Mouse (Mus musculus) megakaryocyte, embryonic 14.5 days (primary cell): Measurements from ENCODE around the gene Wdfy1. TPM values are rescaled to one million over a fixed set of nuclear protein-coding genes. Genes with fewer than 3 reads are reported as not detected.

ENCODE experiments used
- H3K27me3 ChIP-seq: replicated peaks from 2 replicates; pipeline ENCODE3; 2012; ENCODE audit warnings: inconsistent platforms
- H3K36me3 ChIP-seq: replicated peaks from 2 replicates; pipeline ENCODE3; 2012; ENCODE audit warnings: low read length, inconsistent platforms, mixed read lengths
- H3K4me1 ChIP-seq: 2 replicates; pipeline ENCODE4 v1.6.1; 2012; ENCODE audit warnings: inconsistent platforms
- H3K4me3 ChIP-seq: replicated peaks from 2 replicates; pipeline ENCODE3; 2012; ENCODE audit warnings: moderate library complexity, mild to moderate bottlenecking, inconsistent platforms
- H3K9me3 ChIP-seq: 2 replicates; pipeline ENCODE4 v1.6.1; 2012; ENCODE audit warnings: inconsistent platforms
- FLI1 ChIP-seq: IDR thresholded peaks from 2 replicates; pipeline ENCODE4 v1.6.1; 2012; ENCODE audit warnings: low read length, inconsistent platforms, mixed read lengths
- GATA1 ChIP-seq: IDR thresholded peaks from 3 replicates; pipeline ENCODE4 v1.6.1; 2012; ENCODE audit warnings: mixed read lengths, low read length, inconsistent platforms, borderline replicate concordance
- polyA plus RNA-seq: library from polyadenylated mRNA; stranded (reverse); fragments of >175 nt; gene quantifications from 2 replicates; pipeline ENCODE4 v1.2.3, GENCODE M21; 2012; ENCODE audit warnings: low replicate concordance; ENCODE audit not compliant: insufficient read depth

The Wdfy1 gene
- polyA plus RNA-seq, 1 experiment, result 98.6 TPM

GRCm38 (mm10) chr1:79671196-79671542 lies 104.8 kb downstream of the Wdfy1 start:
- Histone ChIP-seq H3K27me3 (peaks cover 7% of the 10 kb centered on the region), H3K9me3 (no peaks in the 10 kb centered on the region), H3K4me1 (peaks cover 39% of the 10 kb centered on the region), H3K4me3 (peak overlapping the region; percentile 98), H3K36me3 (no peaks in the 10 kb centered on the region)
- TF ChIP-seq FLI1 (no peak), GATA1 (no peak)

- no peak overlapping the region for H3K4me3 ChIP-seq
- peaks cover 39% of the 10 kb centered on the region for H3K4me1 ChIP-seq
- no peaks in the 10 kb centered on the region for H3K9me3 ChIP-seq
- H3K27me3 ChIP-seq, result peaks cover 7% of the 10 kb centered on the region
- no peaks in the 10 kb centered on the region for H3K36me3 ChIP-seq
- TF ChIP-seq GATA1 (no peak), FLI1 (no peak)
These were observed 106.4 kb downstream of the Wdfy1 start for GRCm38 (mm10) chr1:79669419-79669974.

GRCm38 (mm10) chr1:79664911-79665310 lies 111.0 kb downstream of the Wdfy1 start:
- Histone ChIP-seq H3K9me3 (peaks cover 12% of the 10 kb centered on the region; the same call in 1 of the 2 replicates), H3K4me1 (peaks cover 5% of the 10 kb centered on the region), H3K4me3 (no peak overlapping the region), H3K27me3 (no peaks in the 10 kb centered on the region), H3K36me3 (peaks cover 7% of the 10 kb centered on the region)
- TF ChIP-seq GATA1, result no peak
- no peak for TF ChIP-seq FLI1

- Histone ChIP-seq H3K36me3 (peaks cover 7% of the 10 kb centered on the region), H3K9me3 (peaks cover 12% of the 10 kb centered on the region; the same call in 1 of the 2 replicates), H3K4me3 (no peak overlapping the region), H3K4me1 (no peaks in the 10 kb centered on the region; the same call in 1 of the 2 replicates), H3K27me3 (no peaks in the 10 kb centered on the region)
- TF ChIP-seq GATA1, result no peak
- no peak for TF ChIP-seq FLI1
These were observed 116.3 kb downstream of the Wdfy1 start for GRCm38 (mm10) chr1:79659598-79659997.

- Histone ChIP-seq H3K9me3 (0 out of 2 replicates have a peak, but pooled peaks cover 3% of the 10 kb centered on the region), H3K36me3 (no peaks in the 10 kb centered on the region), H3K27me3 (no peaks in the 10 kb centered on the region), H3K4me1 (no peaks in the 10 kb centered on the region), H3K4me3 (no peak overlapping the region)
- no peak for TF ChIP-seq FLI1
- no peak for TF ChIP-seq GATA1
These were observed 118.5 kb downstream of the Wdfy1 start for GRCm38 (mm10) chr1:79657411-79657810.

GRCm38 (mm10) chr1:79655819-79656555 lies 120.0 kb downstream of the Wdfy1 start:
- Histone ChIP-seq H3K4me1 (0 out of 2 replicates have a peak, but pooled peaks cover 3% of the 10 kb centered on the region), H3K36me3 (no peaks in the 10 kb centered on the region), H3K4me3 (no peak overlapping the region), H3K9me3 (no peaks in the 10 kb centered on the region), H3K27me3 (no peaks in the 10 kb centered on the region)
- TF ChIP-seq GATA1 (no peak), FLI1 (no peak)

- Histone ChIP-seq H3K27me3 (no peaks in the 10 kb centered on the region), H3K9me3 (no peaks in the 10 kb centered on the region), H3K36me3 (no peaks in the 10 kb centered on the region), H3K4me3 (no peak overlapping the region), H3K4me1 (0 out of 2 replicates have a peak, but pooled peaks cover 3% of the 10 kb centered on the region)
- TF ChIP-seq FLI1, result no peak
- TF ChIP-seq GATA1, result no peak
These were observed 121.0 kb downstream of the Wdfy1 start for GRCm38 (mm10) chr1:79654948-79655347.

Other genes with a start within 250 kb of the Wdfy1 start
- 2.7 and 15.4 TPM in 2 replicates for gene Ap1s3, start 104.2 kb downstream of the Wdfy1 start, polyA plus RNA-seq
- gene Mrpl44, start 125 bp downstream of the Wdfy1 start, polyA plus RNA-seq, result 23.6 and 32.1 TPM in 2 replicates
- gene Serpine2, start 85.0 kb upstream of the Wdfy1 start, polyA plus RNA-seq, result 38.8 and 48.3 TPM in 2 replicates